Mouse (Mus musculus) liver (tissue): ENCODE measurements around the gene Rab8a.

Experiments used
- DNase-seq: peaks from one replicate; pipeline ENCODE4 v3.0.0-alpha.2; 2020; ENCODE audit warnings: mixed read lengths

The Rab8a gene

DNA sequence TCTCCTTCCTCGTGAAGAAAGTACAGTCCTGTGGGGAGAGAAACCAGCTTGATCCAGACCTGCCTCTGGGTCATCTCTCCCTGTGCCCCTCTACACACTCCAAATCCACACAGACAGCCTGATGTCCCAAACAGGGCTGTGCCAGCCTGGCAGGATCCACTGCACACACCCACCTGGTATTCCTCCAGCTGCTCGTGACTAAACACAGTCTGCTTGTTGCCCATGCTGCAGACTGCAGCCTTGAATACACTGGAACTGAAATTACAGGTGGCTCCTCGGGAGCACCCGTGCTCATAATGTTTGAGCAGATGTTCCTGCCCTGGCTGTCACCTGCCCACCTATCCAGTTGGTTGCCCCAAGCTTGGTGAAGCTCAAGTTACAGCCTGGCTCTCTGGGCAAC lies 51.8 kb downstream of the Rab8a start, which contains the start of gene Cib3:
TSS of gene Cib3 (minus strand) at position 87 of the 400 bp plus-strand sequence.
- no peak for DNase-seq

DNA sequence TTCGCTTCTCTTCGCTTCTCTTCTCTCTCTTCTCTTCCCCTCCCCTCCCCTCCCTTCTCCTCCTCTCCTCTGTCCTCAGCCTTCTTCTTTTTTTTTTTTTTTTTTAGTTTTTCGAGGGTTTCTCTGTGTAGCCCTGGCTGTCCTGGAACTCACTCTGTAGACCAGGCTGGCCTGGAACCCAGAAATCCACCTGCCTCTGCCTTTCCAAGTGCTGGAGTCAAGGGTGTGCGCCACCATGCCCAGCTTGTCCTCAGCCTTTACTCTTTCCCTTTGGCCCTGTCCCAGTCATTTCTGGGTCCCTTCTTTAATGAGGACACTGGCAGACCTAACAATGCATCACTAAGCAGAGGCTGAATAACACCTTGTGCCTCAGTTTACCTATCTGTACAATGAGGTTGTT lies 52.5 kb downstream of the Rab8a start, which contains the start of gene Gm11034:
TSS of gene Gm11034 (minus strand) at position 101 of the 400 bp plus-strand sequence.
- DNase-seq: no peak

DNA sequence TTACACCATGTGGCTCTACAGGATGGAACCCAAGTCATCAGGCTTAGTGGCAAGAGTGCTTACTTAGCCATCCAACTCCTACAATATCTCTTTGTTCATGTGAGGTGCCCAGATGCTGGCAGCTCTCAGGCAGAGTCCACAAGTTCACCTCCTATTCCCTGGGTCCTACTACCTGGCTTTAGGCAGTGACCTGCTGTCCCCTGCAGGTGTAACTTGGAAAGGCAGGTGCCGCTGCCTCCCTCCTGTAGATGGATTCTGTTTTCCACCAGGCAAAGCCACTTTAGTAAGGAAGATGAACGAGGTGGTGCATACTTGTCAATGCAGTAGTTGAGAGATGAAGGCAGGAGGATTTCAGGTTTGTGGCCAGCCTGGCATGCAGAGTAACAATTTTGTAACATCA lies 54.1 kb downstream of the Rab8a start:
- DNase-seq: peak; percentile 20

DNA sequence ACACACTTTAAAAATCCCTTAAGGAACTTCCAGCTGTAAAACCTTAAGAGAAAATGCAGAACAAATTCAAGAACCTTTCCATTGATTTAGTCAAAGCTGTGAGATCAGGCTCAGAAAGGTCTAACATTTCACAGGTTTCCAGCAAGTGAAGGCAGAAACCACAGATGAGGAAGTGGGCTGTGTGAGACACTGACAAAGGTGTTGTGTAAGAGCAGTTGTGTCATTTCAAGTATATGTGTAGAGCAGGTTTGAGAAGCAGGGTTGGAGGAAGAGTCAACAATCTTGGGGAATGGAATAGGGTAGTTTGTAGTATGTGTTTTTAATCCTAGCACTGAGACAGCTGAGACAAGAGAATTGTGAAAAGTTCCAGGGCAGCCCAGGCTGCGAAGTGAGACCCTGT lies 54.9 kb downstream of the Rab8a start:
- DNase-seq: no peak

DNA sequence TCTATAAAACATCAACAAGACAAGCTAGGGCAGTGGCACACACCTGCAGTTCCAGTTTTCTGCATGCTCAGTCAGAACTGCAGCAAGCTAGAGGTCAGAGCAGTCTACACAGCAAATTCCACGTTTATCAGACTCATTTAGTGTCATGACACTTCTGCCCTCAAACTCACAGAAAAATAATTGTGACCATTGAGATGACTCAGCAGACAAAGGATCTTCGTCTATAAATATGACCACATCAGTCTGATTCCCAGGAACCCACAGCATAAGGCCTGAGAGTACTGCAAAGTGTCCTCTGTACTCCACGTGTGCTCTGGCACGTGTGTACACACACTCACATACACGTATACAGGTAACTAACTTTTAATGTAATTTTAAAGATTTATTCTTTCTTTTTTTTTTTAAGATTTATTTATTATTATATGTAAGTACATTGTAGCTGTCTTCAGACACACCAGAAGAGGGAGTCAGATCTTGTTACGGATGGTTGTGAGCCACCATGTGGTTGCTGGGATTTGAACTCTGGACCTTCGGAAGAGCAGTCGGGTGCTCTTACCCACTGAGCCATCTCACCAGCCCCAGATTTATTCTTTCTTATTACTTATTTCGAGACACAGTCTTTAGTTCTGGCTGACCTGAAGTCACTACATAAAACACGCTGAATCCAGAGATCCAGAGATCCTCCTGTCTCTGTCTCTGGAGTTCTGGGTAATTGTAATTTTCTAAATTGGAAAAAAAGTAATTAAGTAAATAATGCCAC lies 58.0 kb downstream of the Rab8a start:
- DNase-seq: no peak

DNA sequence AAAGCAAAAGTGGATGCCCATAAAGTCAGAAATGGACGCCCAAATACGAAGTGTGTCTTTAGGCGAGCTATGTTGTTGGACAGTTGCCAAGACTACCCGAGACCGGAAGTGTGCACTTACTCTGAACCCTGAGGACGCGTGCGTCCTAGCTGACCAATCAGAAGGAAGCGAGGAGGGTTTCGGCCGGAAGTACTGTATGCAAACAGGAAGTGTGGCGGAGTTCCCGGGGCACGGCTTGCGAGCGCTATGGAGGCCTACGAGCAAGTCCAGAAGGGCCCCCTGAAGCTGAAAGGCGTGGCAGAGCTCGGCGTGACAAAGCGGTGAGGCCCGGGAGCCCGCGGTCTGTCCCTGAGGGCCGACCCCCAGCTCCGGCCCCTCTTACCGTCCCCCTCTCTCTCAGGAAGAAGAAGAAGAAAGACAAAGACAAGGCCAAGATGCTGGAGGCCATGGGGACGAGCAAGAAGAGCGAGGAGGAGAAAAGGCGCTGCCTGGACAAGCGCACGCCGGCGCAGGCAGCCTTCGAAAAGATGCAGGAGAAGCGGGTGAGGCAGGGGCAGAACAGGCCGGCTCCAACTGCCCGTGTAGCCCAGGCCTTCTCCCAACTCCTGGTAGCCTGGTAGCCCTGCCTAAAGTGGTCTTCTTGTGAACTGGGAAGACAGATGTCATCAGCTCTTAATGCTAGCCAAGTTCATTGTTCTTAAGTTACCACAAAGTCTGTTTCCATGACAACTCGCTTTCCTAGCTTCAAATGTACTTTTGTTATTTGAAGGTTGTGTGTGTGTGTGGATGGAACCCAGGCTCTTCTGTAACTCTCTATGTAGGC lies 58.8 kb downstream of the Rab8a start, which contains the start of gene Fam32a:
TSS of gene Fam32a (plus strand) at position 190 of the 823 bp plus-strand sequence.
- peak; percentile 93 for DNase-seq

DNA sequence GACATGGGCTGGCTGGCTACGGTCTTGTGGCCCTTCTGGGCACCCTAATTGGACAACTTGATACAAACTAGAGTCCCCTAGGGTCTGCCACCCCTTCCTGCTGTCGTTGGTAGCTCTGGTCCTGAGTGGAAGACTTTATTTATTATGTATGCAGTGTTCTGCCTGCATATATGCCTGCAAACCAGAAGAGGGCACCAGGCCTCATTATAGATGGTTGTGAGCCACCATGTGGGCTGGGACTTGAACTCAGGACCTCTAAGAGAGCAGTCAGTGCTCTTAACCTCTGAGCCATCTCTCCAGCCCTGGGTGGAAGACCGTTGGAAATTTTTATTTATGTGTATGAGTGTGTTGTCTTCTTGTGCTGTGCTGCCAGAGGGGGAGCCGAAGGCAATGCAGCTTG lies 59.8 kb downstream of the Rab8a start:
- DNase-seq: peak; percentile 13

DNA sequence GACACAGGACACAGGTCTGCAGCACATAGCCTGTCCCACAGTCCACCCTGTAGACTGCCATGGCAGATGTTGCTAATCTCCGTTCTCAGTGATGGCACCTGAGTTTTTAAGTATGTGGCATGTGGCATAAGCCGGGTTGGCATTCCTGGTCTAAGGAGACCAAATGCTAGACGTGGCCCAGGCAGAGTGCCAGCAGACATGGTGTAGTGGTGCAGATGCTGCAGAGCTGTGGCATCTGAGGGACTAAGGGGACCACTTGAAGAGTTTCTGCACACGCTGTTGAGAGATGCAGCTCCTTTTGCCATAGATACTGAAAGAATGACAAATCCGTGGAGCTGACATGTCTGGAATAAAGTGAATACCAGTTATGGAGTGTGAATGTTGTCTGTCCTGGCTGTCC lies 61.7 kb downstream of the Rab8a start:
- DNase-seq: no peak
